Mouse (Mus musculus) liver, adult 2 months (tissue): ENCODE results near the gene Inpp5a. TPM values are rescaled to one million over a fixed set of nuclear protein-coding genes. Genes with fewer than 3 reads are reported as not detected.
"Not testable (repeated sequence)": the region's sequence is repeated elsewhere in the genome, so short reads cannot be mapped to it uniquely, and the experiment has no call there.

Experiments
- DNase-seq: peaks from one replicate; pipeline ENCODE4 v3.0.0-alpha.2; 2011; ENCODE audit warnings: low read depth, low spot score; ENCODE audit errors: extremely low read depth
- H3K27ac ChIP-seq: fragments of 200-500 bp; replicated peaks from 2 replicates; pipeline ENCODE4 v1.5.1; 2012; ENCODE audit warnings: low read depth, mild to moderate bottlenecking, control low read depth, inconsistent platforms, low read length; ENCODE audit not compliant: insufficient read depth
- H3K27me3 ChIP-seq: fragments of 200-500 bp; 2 replicates; pipeline ENCODE4 v1.6.1; 2012; ENCODE audit warnings: mild to moderate bottlenecking, moderate library complexity, low read length, inconsistent platforms; ENCODE audit not compliant: control insufficient read depth, insufficient read depth
- H3K36me3 ChIP-seq: fragments of 200-500 bp; 2 replicates; pipeline ENCODE4 v1.6.1; 2012; ENCODE audit warnings: low read length, inconsistent platforms; ENCODE audit not compliant: control insufficient read depth, insufficient read depth
- H3K4me1 ChIP-seq: fragments of 200-500 bp; 2 replicates; pipeline ENCODE4 v1.6.1; 2011; ENCODE audit warnings: low read length; ENCODE audit not compliant: control insufficient read depth, insufficient read depth
- H3K4me3 ChIP-seq: fragments of 200-500 bp; 2 replicates; pipeline ENCODE4 v1.5.1; 2011; ENCODE audit warnings: low read depth, mild to moderate bottlenecking, control low read depth, low read length, moderate library complexity; ENCODE audit not compliant: insufficient read depth
- H3K79me2 ChIP-seq: fragments of 200-500 bp; 2 replicates; pipeline ENCODE4 v1.6.1; 2012; ENCODE audit warnings: inconsistent platforms, mild to moderate bottlenecking, low read length, moderate library complexity; ENCODE audit not compliant: control insufficient read depth, insufficient read depth
- H3K9ac ChIP-seq: fragments of 200-500 bp; 2 replicates; pipeline ENCODE4 v1.6.1; 2012; ENCODE audit warnings: low read depth, mild to moderate bottlenecking, control low read depth, inconsistent platforms, low read length
- CTCF ChIP-seq: fragments of 200-500 bp; IDR thresholded peaks from 2 replicates; pipeline ENCODE4 v1.5.1; 2011; ENCODE audit warnings: low read depth, low read length, control low read depth
- POLR2A ChIP-seq: fragments of 200-500 bp; IDR thresholded peaks from 2 replicates; pipeline ENCODE4 v1.6.1; 2011; ENCODE audit warnings: low read length, control low read depth; ENCODE audit not compliant: insufficient read depth; ENCODE audit errors: extremely low read depth
- WGBS: fragments of 180-500 bp; shearing (Covaris S2); methylation state at CpG from one replicate; pipeline ENCODE4 v1.1.7; 2018; 5-methylcytosine and 5-hydroxymethylcytosine counted together
- polyA plus RNA-seq: library from polyadenylated mRNA; depleted of rRNA; stranded (reverse); fragments of >200 nt; gene quantifications from 2 replicates; pipeline ENCODE4 v1.2.3, GENCODE M21; 2012
- total RNA-seq: library from RNA; depleted of rRNA; stranded (reverse); fragments of >200 nt; gene quantifications from 2 replicates; pipeline ENCODE4 v1.2.3, GENCODE M21; 2014

Inpp5a gene
- total and polyA plus RNA-seq, 2 experiments = 8.4 to 8.8 TPM

DNA sequence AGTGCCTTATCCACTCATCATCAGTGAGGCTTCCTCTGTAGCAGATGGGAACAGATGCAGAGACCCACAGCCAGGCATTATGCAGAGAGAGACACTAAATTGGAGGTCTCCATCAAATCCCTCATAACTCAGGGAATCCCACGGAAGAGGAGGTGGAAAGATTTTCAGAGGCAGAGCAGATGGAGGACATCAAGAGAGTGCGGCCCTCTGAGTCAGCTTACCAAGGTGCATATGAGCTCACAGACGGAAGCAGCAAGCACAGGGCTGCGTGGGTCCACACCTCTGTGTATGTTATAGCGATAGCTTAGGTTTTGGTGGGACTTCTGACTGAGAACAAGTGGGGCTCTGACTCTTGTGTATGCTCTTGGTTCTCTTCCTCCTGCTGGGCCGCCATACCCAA is 33.9 kb downstream of the Inpp5a start:
- DNase-seq = no peak
- Histone ChIP-seq H3K4me3 (no peak overlapping the region), H3K9ac (no peak overlapping the region), H3K79me2 (peaks cover 31% of the 10 kb centered on the region; the same call in 1 of the 2 replicates), H3K27me3 (no peaks in the 10 kb centered on the region), H3K36me3 (no peaks in the 10 kb centered on the region), H3K27ac (no peak overlapping the region), H3K4me1 (peaks cover 5% of the 10 kb centered on the region)
- TF ChIP-seq POLR2A = no peak
- TF ChIP-seq CTCF = no peak
- WGBS = 96% methylated on average over 6 of the region's 6 CpGs

DNA sequence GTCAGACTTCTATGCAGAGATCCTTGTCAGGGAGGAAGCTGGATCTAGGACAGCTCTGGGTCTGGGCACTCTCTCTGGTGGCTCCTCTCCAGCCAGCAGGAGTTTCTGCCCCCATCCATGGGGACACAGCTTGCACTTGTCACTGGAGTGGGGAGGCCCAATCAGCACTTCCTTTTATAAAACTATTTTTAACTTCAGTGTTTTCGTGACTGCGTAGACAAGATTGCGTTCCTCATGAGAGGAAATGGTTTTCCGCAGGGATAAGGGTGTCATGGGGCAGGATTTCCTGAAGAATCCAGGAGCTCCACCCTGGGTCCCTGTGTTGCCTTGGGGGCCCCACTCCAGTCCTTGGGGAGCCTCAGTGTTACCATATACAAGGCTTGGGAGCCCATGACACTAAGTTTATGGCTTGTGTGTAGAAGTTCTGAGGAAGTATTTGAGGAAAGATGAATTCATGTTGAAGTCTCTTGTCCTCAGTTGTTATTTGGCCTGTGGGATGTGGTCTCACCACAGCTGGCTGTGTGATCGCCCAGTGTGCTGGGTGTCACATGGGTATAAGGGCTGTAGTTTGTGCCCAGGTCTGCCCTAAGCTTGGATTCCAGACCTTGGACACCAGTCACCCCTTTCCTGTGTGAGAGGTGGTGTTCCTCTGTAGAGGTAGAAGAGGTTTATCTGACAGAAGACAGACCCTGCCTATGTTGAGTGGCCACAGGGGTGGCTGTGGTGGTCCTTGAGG is 45.4 kb downstream of the Inpp5a start:
- peak; percentile 37 for DNase-seq
- no peaks in the 10 kb centered on the region for H3K27me3 ChIP-seq
- no peaks in the 10 kb centered on the region for H3K36me3 ChIP-seq
- TF ChIP-seq POLR2A (no peak), CTCF (no peak)
- no peak overlapping the region for H3K4me3 ChIP-seq
- H3K9ac ChIP-seq = no peak overlapping the region
- peak overlapping the region; percentile 49 for H3K27ac ChIP-seq
- peaks cover 17% of the 10 kb centered on the region; the same call in 1 of the 2 replicates for H3K79me2 ChIP-seq
- H3K4me1 ChIP-seq = peaks cover 2% of the 10 kb centered on the region
- WGBS = 73% methylated on average over 5 of the region's 5 CpGs

DNA sequence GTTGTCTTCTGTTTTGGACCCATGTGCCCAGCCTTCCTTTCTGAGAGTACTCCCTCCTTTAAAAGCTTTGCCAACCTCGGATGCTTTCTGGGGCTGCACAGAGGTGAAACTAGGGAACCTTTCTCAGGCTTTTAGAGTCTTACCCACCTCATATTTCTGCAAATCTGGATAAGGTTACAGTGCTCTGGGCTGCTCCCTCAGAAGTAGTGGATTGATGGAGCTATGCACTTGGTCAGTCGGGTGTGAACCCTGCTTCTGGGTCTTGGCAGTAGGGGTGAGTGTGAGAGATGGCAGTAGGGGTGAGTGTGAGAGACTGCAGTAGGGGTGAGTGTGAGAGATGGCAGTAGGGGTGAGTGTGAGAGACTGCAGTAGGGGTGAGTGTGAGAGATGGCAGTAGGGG is 46.0 kb downstream of the Inpp5a start:
- H3K79me2 ChIP-seq = peaks cover 17% of the 10 kb centered on the region; the same call in 1 of the 2 replicates
- DNase-seq, H3K36me3 ChIP-seq, H3K4me3 ChIP-seq, H3K9ac ChIP-seq, H3K27me3 ChIP-seq, H3K4me1 ChIP-seq: not testable (repeated sequence)
- peak overlapping the region; percentile 49 for H3K27ac ChIP-seq
- WGBS = 88% methylated on average over 2 of the region's 2 CpGs

DNA sequence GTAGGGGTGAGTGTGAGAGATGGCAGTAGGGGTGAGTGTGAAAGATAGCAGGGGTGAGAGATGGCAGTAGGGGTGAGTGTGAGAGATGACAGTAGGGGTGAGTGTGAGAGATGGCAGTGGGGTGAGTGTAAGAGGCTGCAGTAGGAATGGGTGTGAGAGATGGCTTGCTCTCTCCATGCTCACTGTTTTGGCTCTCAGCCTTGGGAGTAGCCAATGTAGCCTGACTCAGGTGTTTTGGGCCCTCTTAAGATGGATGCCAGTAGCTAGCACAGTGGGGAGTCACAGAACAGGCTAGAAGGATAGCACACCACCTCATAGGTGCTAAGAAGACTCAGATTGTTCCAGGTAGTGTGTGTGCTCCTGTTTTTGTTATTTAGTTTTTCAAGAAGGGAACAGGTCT is 46.8 kb downstream of the Inpp5a start:
- Histone ChIP-seq H3K9ac (no peak overlapping the region), H3K36me3 (no peaks in the 10 kb centered on the region), H3K4me3 (no peak overlapping the region), H3K79me2 (peaks cover 17% of the 10 kb centered on the region; the same call in 1 of the 2 replicates), H3K27me3 (no peaks in the 10 kb centered on the region), H3K4me1 (peaks cover 2% of the 10 kb centered on the region), H3K27ac (no peak overlapping the region)
- DNase-seq = no peak
- TF ChIP-seq CTCF = no peak
- TF ChIP-seq POLR2A = no peak

DNA sequence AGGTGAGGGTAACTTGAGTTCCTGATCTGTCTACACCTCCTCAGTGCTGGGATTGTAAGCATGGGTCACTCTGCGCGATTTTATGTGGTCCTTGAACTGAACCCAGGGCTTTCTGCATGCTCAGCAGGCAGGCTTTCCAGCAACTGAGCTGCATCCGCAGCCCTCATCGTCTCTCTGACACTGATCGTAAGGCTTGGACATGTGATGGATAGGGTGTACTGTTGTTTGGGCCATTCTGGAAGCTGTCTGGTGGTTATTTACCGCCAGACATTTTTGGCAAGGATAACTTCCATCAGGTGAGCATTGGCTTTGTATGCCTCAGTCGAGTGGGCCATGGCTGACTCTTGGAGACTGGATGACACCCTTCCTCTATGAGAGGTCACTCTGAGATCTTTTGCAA is 48.0 kb downstream of the Inpp5a start:
- Histone ChIP-seq H3K79me2 (peaks cover 22% of the 10 kb centered on the region), H3K27ac (peak overlapping the region; percentile 1; the same call in 1 of the 2 replicates), H3K27me3 (no peaks in the 10 kb centered on the region), H3K4me3 (no peak overlapping the region), H3K36me3 (no peaks in the 10 kb centered on the region), H3K9ac (no peak overlapping the region), H3K4me1 (peaks cover 12% of the 10 kb centered on the region)
- no peak for DNase-seq
- TF ChIP-seq POLR2A = no peak
- TF ChIP-seq CTCF = no peak
- 79% methylated on average over 7 of the region's 7 CpGs for WGBS

DNA sequence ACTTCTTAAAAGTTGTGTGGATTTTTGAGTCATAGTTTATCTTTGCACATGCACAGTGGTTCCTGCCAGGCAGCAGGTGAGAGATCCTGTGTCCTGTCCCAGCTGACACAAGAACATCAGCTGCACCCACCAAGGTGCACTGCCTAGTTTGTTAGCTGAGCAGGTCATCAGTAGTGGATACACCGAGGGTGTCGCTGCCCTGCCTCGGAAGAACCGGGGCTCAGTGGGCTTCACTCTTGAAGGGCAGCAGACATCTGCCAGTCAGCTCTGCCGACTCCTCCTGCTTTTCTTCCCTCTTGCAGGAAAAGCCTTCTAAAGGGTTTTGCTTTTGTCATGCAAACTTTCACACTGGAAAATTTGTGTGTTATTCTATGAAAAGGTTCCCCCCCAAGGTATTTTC is 48.6 kb downstream of the Inpp5a start:
- H3K27me3 ChIP-seq = no peaks in the 10 kb centered on the region
- no peak overlapping the region for H3K4me3 ChIP-seq
- no peaks in the 10 kb centered on the region for H3K36me3 ChIP-seq
- H3K79me2 ChIP-seq = peaks cover 22% of the 10 kb centered on the region
- TF ChIP-seq CTCF (no peak), POLR2A (no peak)
- no peak for DNase-seq
- no peak overlapping the region for H3K9ac ChIP-seq
- WGBS = 81% methylated on average over 5 of the region's 5 CpGs
- H3K4me1 ChIP-seq = peaks cover 14% of the 10 kb centered on the region
- no peak overlapping the region for H3K27ac ChIP-seq
